Mouse (Mus musculus): Measurements from ENCODE around the gene Tmem150a. TPM values are rescaled to one million over a fixed set of nuclear protein-coding genes. Genes with fewer than 3 reads are reported as not detected.

Gene Tmem150a
- total RNA-seq (2021) = 10 to 100 TPM; 14.7 to 17.6 TPM
- long read RNA-seq, experiment 1, transcript Tmem150a-201 (8 exons, 1,546 nt) = major isoform, 26 of 33 reads
- long read RNA-seq, experiment 1, partial matches to known transcripts = 5 of 33 reads
- long read RNA-seq, experiment 1, other reads (novel, unspliced or antisense) = 2 of 33 reads
- long read RNA-seq, experiment 2, transcript Tmem150a-201 (8 exons, 1,546 nt) = major isoform, 26 of 33 reads
- long read RNA-seq, experiment 2, partial matches to known transcripts = 3 of 33 reads
- long read RNA-seq, experiment 2, other reads (novel, unspliced or antisense) = 4 of 33 reads

- peak; percentile 88 to 90 for DNase-seq
- intact Hi-C loops (cut with DNase I) = loop anchor here (5.0 kb wide), 1 partner anchor 47 kb away; no protein-coding TSS in a partner anchor
Measured at GRCm38 (mm10) chr6:72355066-72355911, at the start of gene Tmem150a. TSS of gene Tmem150a (plus strand) at chr6:72355447.

- no peak for DNase-seq
- intact Hi-C loops (cut with DNase I) = no loop called here
Measured at GRCm38 (mm10) chr6:72312198-72312597, 43.0 kb upstream of the Tmem150a start.

GRCm38 (mm10) chr6:72313124-72313867, 42.0 kb upstream of the Tmem150a start:
- DNase-seq = peak in 1 of 2 experiments; percentile 14
- intact Hi-C loops (cut with DNase I) = no loop called here

GRCm38 (mm10) chr6:72315384-72315783, 39.9 kb upstream of the Tmem150a start:
- intact Hi-C loops (cut with DNase I) = loop anchor here (5.0 kb wide), 1 partner anchor 128 kb away; no protein-coding TSS in a partner anchor
- DNase-seq = no peak

GRCm38 (mm10) chr6:72316044-72316443, 39.2 kb upstream of the Tmem150a start:
- no peak for DNase-seq
- intact Hi-C loops (cut with DNase I) = loop anchor here (5.0 kb wide), 1 partner anchor 129 kb away; no protein-coding TSS in a partner anchor

- intact Hi-C loops (cut with DNase I) = loop anchor here (2.0 to 5.0 kb wide), 2 partner anchors 34 to 131 kb away; no protein-coding TSS in a partner anchor
- DNase-seq = no peak
Measured at GRCm38 (mm10) chr6:72318440-72318839, 36.8 kb upstream of the Tmem150a start.

- DNase-seq = peak; percentile 62 to 78
- intact Hi-C loops (cut with DNase I) = loop anchor here (2.0 to 5.0 kb wide), 2 partner anchors 34 to 132 kb away; no protein-coding TSS in a partner anchor
Measured at GRCm38 (mm10) chr6:72319019-72319418, 36.2 kb upstream of the Tmem150a start.

GRCm38 (mm10) chr6:72322936-72323335, 32.3 kb upstream of the Tmem150a start:
- DNase-seq = no peak
- intact Hi-C loops (cut with DNase I) = no loop called here

- no peak for DNase-seq
- intact Hi-C loops (cut with DNase I) = no loop called here
Measured at GRCm38 (mm10) chr6:72323786-72324508, 31.3 kb upstream of the Tmem150a start.

GRCm38 (mm10) chr6:72326274-72326673, 29.0 kb upstream of the Tmem150a start:
- peak in 1 of 2 experiments; percentile 36 for DNase-seq
- intact Hi-C loops (cut with DNase I) = no loop called here

- no peak for DNase-seq
- intact Hi-C loops (cut with DNase I) = no loop called here
Measured at GRCm38 (mm10) chr6:72329019-72329418, 26.2 kb upstream of the Tmem150a start.

- intact Hi-C loops (cut with DNase I) = no loop called here
Measured at GRCm38 (mm10) chr6:72330133-72330532, 25.1 kb upstream of the Tmem150a start.

GRCm38 (mm10) chr6:72333111-72333510, 22.1 kb upstream of the Tmem150a start:
- no peak for DNase-seq
- intact Hi-C loops (cut with DNase I) = no loop called here

More at GRCm38 (mm10) chr6:72330133-72330532, 25.1 kb upstream of the Tmem150a start:
- DNase-seq = no peak

- intact Hi-C loops (cut with DNase I) = no loop called here
- no peak for DNase-seq
Measured at GRCm38 (mm10) chr6:72340481-72340880, 14.8 kb upstream of the Tmem150a start.

GRCm38 (mm10) chr6:72344396-72345073, 10.7 kb upstream of the Tmem150a start:
- intact Hi-C loops (cut with DNase I) = loop anchor here (5.0 kb wide), 1 partner anchor 43 kb away; no protein-coding TSS in a partner anchor
- DNase-seq = no peak

GRCm38 (mm10) chr6:72345074-72345567, 10.1 kb upstream of the Tmem150a start, which contains the start of gene Usp39:
TSS of gene Usp39 (minus strand) at chr6:72345184.
- intact Hi-C loops (cut with DNase I) = loop anchor here (5.0 kb wide), 1 partner anchor 42 kb away; no protein-coding TSS in a partner anchor
- peak; percentile 90 to 91 for DNase-seq

GRCm38 (mm10) chr6:72345633-72346032, 9.6 kb upstream of the Tmem150a start:
- DNase-seq = no peak
- intact Hi-C loops (cut with DNase I) = loop anchor here (5.0 kb wide), 1 partner anchor 42 kb away; no protein-coding TSS in a partner anchor

GRCm38 (mm10) chr6:72346261-72346660, 9.0 kb upstream of the Tmem150a start:
- DNase-seq = no peak
- intact Hi-C loops (cut with DNase I) = loop anchor here (5.0 kb wide), 1 partner anchor 41 kb away; no protein-coding TSS in a partner anchor
